Mouse (Mus musculus): ENCODE measurements around the gene Snrk.

DNA sequence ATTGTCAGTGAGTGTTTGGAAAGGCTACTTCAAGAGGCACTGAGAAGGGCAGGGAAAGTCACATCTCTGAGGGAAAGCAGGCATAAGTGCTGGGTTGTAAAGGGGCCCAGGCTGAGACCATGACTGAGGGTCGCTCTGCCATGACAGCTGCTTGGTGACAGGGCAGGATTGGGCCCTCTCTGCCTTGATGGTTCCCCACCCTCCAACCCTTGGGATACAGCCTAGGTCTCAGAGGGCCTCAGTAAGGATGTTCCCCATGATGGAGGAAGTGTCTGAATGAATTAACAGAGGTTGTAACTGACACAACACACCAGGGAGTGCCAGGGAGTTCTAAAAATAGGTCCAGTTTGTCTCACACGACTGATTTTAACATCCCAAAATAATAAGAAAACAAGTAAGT lies 43.1 kb upstream of the Snrk start:
- no peak for TF ChIP-seq EP300 (IDR thresholded peaks at IDR 0.05)
- no peak for TF ChIP-seq CTCF (IDR thresholded peaks at IDR 0.05)
